Mouse (Mus musculus) left cerebral cortex, adult 11 months (tissue): ENCODE results near the gene Bnipl.

ENCODE experiments used
- DNase-seq: peaks from one replicate; pipeline ENCODE4 v3.0.0; 2022; ENCODE audit warnings: low spot score

Bnipl gene

DNA sequence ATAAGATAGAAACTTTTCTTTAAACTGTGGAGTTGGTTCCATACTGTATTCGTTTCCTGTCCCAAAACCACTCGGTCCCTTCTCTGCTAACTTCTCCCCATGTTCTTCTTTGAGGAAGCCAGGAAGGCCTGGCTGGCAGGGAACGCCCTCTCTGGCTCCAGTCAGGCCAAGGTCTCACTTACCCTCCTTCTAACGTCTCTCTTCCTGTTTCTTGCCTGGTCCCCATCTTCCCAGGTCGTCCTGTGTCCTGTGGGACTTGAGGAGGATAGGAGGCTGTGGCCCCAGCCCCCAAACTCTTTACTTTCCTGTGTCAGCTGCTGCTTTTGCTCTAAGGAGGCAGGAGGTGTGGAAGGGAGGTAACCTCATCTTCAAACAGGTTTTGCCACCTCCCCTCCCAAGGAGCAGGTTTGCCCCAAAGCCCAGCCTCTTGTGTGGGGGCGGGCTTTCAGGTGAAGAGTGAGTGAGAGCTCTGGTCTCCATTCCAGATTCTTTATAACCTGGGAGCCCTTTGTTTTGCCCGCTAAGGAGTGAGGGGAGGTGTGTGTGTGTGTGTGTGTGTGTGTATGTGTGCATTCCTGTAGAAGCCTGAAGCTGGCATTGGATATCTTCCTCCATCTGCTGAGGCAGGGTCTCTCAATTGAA, at the start of gene Bnipl:
Gene Bnipl, minus strand, starts transcription at position 411 of the 642 bp plus-strand sequence.
- no peak for DNase-seq

DNA sequence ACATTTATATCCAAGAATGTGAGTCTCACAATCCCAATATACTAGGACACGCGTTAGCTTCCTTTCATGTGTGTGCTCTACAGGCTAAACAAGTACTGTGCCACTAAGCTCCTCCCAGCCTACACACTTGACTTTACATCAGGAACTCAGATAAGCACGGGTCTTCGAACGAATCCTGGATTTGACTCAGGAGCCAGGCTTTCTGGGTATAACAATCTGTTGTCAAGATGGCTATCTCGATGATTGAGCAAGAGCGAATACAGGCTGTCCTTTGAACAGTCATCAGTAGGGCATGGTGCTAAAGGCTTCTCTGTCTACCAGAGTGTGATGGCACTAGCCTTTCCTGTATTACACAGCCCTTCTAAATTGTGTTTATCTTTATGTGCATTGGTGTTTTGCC, 47.0 kb upstream of the Bnipl start:
- no peak for DNase-seq

GRCm38 (mm10) chr3:95296103-95296469, 45.1 kb upstream of the Bnipl start:
- no peak for DNase-seq

- no peak for DNase-seq
Observed at GRCm38 (mm10) chr3:95295321-95296102, 44.5 kb upstream of the Bnipl start.

GRCm38 (mm10) chr3:95294718-95295117, 43.7 kb upstream of the Bnipl start:
- DNase-seq, result no peak

GRCm38 (mm10) chr3:95294316-95294715, 43.3 kb upstream of the Bnipl start:
- DNase-seq, result no peak

DNA sequence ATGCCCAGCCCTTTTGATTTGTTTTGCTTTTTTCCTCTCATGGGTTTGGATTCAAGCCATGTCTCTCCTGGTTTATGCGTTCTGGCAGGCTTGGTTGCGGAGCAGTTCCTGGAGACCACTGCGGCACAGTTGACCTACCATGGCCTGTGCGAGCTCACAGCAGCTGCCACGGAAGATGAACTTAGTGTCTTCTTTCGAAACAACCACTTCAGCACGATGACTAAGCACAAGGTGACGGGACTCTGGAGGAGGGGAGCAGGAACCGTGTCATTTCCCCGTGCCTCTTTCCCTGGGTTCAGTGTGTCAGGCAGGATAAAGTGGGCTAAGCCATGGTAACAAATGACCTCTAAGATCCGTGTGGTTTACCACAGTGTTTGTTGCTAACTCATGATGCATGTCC, 42.5 kb upstream of the Bnipl start:
- DNase-seq, result no peak

GRCm38 (mm10) chr3:95292899-95293298, 41.9 kb upstream of the Bnipl start:
- DNase-seq, result no peak

GRCm38 (mm10) chr3:95291041-95291440, 40.0 kb upstream of the Bnipl start:
- DNase-seq, result no peak

DNA sequence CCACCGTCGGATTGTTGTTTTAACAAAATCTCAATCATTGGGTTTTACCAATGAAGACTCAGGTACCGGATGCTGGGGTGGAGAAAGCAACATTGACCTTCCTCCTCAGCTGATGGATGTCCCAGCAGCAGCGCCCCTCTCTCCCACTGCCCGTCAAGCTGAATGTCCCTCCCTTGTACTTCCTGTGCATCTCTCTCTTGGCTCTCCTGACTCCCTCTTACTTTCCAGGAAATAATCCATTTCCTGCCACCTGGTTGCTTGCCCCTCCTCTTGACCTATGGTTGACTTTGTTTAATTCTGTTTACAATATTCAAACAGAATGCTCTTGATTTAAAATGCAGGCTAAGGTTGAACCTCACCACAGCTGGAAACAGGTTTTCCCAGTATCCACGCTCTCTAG, 39.2 kb upstream of the Bnipl start:
- DNase-seq, result no peak

DNA sequence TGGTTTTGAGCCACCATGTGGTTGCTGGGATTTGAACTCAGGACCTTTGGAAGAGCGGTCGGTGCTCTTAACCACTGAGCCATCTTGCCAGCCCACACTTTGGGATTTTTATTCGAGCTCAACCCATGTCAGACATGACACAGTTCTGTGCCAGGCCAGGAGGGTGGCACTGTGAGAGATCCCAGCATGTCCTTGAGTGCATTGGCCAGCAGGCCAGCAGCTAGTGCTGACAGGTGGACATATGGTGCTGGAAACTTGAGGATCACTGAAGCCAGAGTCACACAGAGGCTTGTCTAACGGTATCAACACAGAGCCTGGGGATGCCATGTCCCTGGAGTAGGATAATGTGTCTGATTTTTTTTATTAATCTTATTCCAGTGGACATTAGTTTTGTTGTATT, 38.4 kb upstream of the Bnipl start:
- no peak for DNase-seq

- DNase-seq, result no peak
Observed at GRCm38 (mm10) chr3:95287541-95287940, 36.5 kb upstream of the Bnipl start.

DNA sequence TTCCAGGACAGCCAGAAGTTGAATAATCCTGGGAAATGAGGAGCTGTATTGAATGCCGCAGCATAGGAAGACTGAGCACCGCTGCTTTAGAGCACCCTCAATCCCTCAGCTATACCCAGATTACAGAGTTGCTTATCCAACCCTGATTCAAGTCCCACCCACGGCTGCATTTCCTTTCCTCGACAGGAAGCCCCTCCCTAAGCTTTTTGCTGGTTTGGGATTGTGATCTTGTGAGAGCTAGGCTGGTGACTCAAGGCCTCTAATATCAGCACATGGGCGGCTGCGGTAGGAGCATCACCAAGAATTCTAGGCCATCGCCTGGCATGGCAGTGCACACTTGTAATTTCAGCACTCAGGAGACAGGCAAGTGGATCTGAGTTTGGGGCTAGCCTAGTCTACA, 35.5 kb upstream of the Bnipl start:
- DNase-seq, result no peak

GRCm38 (mm10) chr3:95286011-95286410, 35.0 kb upstream of the Bnipl start:
- no peak for DNase-seq

DNA sequence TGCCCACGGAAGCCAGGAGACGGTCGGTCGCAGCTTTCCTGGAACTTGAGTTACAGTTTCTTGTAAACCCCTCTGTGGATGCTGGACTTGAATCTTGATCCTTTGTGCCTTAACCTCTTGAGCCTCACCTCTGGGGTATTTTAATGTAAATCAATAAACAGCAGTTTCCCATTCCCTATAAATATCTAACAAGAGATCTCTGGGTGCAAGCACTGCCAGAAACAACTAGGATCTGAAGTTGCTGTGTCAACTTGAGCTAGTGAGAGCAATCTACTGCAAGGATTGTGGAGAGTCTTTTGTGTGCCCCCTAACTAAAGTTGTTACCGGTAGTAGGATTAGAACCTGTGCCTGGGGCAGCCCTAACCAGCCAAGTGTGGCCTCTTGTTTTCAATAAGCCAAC, 34.4 kb upstream of the Bnipl start:
- no peak for DNase-seq

DNA sequence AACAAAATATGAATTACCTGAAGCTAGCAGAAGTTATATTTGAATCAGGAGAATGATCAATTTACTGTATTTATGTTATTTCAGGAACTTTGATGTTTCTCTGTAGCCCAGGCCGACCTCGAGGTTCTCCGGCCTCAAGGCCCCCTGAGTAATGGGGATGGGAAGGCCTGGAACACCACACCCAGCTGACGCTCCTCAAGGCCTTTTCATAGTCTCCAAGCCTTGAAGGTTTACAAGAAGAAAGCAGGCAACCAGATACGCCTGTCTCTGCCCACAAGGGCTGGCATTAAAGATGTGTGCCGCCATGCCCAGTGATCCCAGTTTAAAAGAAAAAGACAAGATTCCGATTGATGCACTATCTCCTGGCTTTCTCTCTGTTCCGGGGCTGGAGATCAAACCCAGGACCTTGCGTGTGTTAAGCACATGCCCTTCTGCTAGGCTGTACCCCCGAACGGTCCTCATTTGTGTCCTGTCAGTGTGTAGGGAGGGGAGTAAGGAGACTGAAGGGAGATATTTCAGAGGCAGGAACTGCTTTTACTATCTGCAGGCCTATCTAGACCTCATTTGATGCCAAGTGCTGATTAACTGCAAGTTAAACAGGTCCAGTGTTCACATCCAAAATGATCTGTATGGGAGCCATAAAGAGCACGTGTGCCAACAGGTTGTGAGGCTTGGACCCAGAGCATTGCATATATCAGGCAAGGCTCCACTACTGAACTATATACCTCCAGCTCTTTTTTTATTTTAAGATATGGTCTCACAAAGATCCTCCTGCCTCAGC, 33.7 kb upstream of the Bnipl start:
- DNase-seq, result no peak

GRCm38 (mm10) chr3:95284062-95284461, 33.1 kb upstream of the Bnipl start:
- no peak for DNase-seq

GRCm38 (mm10) chr3:95283589-95283941, 32.6 kb upstream of the Bnipl start:
- DNase-seq, result no peak

GRCm38 (mm10) chr3:95282865-95283588, 32.0 kb upstream of the Bnipl start:
- DNase-seq, result no peak

- no peak for DNase-seq
Observed at GRCm38 (mm10) chr3:95282381-95282864, 31.4 kb upstream of the Bnipl start.

DNA sequence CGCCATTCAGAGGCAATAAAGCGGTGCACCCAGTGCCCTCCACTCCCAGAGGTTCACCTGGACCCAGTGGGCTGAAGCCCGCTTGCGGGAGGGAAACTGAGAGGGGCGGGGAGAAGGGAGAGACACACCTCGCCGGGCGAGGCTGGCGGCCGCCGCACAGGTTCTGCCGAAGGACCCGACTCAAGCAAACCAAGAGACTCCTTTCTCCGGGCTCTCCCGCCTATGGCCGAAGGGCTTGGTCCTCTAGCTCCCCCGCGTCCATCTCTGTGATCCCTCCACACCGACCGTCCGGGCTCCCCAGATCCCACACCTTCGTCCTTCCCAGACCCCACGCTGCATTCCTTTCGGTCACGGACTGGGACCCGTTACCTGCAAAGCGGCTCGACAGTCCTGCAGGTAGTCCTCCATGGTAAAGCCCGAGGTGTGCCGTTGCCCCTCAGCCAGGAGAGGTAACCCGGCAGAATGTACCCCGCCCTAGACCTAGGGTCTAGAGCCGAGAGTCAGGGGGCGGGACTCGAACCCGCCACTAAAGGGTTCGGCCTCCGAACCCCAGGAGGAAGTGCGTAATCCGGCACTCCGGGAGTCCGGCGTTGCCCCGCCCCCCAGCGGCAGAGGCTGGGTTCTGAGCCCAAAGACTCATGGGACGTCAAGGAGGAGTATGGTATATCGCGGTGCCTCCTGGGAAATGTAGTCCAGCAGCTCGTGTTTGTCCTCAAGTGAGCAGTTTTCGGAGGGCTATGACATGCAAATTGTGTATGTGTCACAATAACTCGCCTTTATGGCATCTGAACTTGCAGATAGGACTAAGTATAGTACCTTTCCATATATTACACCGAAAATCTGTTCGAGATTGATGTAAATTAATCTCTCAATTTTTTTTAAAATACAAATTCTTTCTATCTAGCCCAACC, 30.5 kb upstream of the Bnipl start, which contains the start of the genes Mindy1 and Prune1:
Gene Mindy1, plus strand, starts transcription at position 130 of the 911 bp plus-strand sequence.
Gene Prune1, minus strand, starts transcription at position 861 of the 911 bp plus-strand sequence.
- DNase-seq, result peak; percentile 97
